Mouse (Mus musculus) right cerebral cortex, postnatal 25 days (tissue): Measurements from ENCODE around the gene Trim61.
"Not testable (repeated sequence)": the region's sequence is repeated elsewhere in the genome, so short reads cannot be mapped to it uniquely, and the experiment has no call there.

Source experiments
- DNase-seq: peaks from one replicate; pipeline ENCODE4 v3.0.0; 2022

Trim61 gene

GRCm38 (mm10) chr8:65018423-65018822, at the start of gene Trim61, which contains the start of gene Trim60:
Gene Trim61, minus strand, starts transcription at chr8:65018523.
Gene Trim60, minus strand, starts transcription at chr8:65018584.
- DNase-seq = no peak

GRCm38 (mm10) chr8:65067694-65068472, 49.6 kb upstream of the Trim61 start:
- DNase-seq = no peak

DNA sequence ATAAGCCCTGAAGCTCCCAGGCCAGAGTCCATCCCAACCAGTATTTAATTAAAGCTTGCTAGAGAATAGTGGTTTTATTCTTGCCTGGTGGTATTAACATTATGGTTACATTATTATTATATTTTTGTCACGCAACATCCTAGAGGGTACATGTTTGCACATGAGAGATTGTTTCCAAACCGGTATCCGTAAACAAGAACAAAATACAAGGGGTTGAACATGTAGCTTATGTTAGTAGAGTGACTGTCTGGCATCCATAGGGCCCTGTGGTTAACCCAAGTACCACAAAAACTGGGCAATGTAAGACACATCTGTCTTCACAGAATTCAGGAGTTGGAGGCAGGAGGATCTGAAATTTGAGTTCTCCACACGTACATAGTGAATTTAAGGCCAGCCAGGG, 48.7 kb upstream of the Trim61 start:
- DNase-seq = no peak

GRCm38 (mm10) chr8:65065622-65066021, 47.3 kb upstream of the Trim61 start:
- DNase-seq = no peak

- DNase-seq = no peak
Observed at GRCm38 (mm10) chr8:65064071-65064470, 45.7 kb upstream of the Trim61 start.

DNA sequence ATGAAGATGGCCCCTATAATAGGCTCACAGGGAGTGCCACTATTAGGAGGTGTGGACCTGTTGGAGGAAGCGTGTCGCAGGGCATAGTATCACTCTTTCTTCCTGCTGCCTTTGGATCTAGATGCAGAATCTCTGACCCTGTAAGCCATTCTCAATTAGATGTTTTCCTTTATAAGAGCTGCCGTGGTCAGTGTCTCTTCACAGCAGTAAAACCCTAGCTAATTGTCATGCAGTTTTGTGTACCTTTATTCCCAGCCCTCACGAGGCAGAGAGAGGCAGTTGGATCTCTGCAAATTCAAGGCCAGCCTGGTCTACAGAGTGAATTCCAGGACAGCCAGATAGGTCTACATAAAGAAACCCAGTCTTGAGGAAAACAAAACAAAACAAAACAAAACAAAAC, 43.9 kb upstream of the Trim61 start:
- no peak for DNase-seq

GRCm38 (mm10) chr8:65056722-65057121, 38.4 kb upstream of the Trim61 start:
- DNase-seq = no peak

GRCm38 (mm10) chr8:65053968-65054367, 35.6 kb upstream of the Trim61 start:
- no peak for DNase-seq

GRCm38 (mm10) chr8:65053554-65053953, 35.2 kb upstream of the Trim61 start:
- DNase-seq = no peak

DNA sequence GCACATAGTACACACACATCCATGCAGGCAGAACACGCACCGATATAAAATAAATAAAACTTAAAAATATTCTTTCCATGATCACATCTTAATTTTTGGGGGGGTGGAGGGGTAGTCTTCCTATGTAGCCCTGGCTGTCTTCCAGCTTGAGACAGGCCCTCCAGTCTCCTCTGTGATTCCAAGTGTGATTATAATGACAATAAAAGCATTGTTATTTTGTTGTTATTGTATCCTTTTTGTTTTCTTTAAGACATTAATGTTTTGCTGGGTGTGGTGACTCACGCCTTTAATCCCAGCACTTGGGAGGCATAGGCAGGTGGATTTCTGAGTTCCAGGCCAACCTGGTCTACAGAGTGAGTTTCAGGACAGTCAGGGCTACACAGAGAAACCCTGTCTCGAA, 29.5 kb upstream of the Trim61 start:
- no peak for DNase-seq

DNA sequence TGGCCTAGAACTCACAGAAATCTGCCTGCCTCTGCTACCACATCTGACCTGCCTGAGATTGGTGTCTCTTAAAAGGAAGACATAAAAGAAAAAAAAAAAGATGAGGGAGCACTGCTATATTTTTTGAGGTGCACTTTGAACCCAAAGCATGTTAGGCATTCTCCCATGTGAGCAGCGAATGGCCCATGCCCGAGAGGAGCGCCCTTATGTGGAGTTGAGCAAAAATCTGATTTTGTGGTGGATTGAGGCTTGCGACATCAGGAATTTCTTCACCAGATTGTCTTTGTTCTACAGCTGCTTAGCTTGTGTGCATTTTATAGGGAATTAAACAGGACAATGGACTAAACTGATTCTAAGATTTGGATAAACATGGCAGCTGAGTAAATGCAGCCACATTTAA, 28.9 kb upstream of the Trim61 start:
- DNase-seq = no peak

DNA sequence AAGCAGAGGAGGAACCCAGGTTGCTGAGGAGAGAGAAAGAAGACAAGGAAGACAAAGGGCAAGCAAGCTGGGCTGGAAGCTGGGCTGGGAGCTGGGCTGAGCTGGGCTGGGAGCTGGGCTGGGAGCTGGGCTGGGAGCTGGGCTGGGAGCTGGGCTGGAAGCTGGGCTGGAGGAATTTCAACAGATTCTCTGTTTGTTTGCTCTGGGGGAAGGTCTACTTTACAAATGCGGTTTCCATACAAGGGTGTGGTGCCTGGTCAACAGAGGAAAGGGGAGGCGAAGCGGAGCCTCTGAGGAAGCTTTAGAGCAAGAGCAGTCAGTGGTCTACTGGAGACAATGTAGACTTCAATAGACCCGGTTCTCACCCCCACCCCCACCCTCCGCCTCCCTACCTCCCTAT, 28.2 kb upstream of the Trim61 start:
- DNase-seq = no peak

DNA sequence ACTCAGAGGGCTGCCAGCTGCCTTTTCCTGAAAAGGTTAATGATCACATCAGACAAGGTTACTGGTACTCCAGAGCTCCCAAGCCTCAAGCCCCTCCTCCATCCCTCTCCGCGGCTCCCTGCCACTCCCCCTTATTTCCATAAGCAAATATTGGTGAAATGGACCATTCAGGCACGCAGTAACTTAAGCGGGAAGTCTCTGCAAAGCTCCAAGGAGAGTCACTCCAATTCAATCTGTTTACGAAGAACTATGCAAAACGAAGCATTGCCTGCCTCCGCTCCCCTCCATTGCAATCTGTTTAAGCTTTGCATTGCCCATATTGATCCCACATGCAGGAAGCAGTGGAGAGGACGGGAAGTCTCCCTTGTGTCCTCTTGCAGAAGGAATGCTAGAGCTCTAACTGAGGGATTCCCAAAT, 18.8 kb upstream of the Trim61 start, which contains the start of gene Apela:
Gene Apela (minus strand): TSS at position 220 of the 417 bp plus-strand sequence.
- peak; percentile 7 for DNase-seq

GRCm38 (mm10) chr8:65034136-65034535, 15.8 kb upstream of the Trim61 start:
- no peak for DNase-seq

GRCm38 (mm10) chr8:65033056-65033455, 14.7 kb upstream of the Trim61 start:
- no peak for DNase-seq

DNA sequence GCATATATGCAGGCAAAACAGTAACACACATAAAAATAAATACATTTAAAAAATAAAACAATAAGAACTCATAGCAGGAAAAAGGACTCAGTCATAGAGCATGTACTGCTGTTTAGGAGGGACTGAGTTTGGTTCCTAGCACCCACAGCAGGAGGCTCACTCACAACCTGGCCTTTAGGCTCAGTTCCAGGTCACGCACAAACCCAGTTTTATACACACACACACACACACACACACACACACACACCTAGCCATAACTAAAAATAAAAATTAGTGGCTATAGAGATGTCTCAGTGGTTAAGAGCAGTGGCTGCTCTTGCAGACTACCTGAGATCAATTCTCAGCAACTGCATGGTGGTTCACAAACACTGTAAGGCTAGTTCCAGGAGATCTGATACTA, 13.8 kb upstream of the Trim61 start:
- DNase-seq = no peak

- DNase-seq = no peak
Observed at GRCm38 (mm10) chr8:65030735-65031485, 12.6 kb upstream of the Trim61 start.

- no peak for DNase-seq
Observed at GRCm38 (mm10) chr8:65029776-65030175, 11.5 kb upstream of the Trim61 start.

GRCm38 (mm10) chr8:65028959-65029686, 10.8 kb upstream of the Trim61 start:
- DNase-seq = no peak

DNA sequence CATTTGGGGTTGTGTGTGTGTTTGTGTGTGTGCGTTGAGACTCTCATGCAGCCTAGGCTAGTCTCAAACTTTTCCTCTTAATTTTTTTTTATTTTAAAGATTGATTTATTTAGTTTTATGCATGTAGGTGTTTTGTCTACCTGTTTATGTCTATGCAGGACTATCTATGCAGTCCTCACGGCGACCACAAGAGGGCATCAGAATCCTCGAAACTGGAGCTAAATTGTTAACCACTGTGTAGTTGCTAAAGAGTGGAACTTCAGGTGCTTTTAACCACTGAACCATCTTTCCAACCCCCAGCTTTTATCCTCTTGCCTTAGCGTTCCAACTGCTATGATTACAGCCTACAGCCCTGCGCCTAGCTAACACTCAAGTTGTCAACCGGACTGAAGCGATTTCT, 4.2 kb upstream of the Trim61 start:
- DNase-seq = peak; percentile 57

- not testable (repeated sequence) for DNase-seq
Observed at GRCm38 (mm10) chr8:65007616-65008015, 10.7 kb downstream of the Trim61 start.

- DNase-seq = no peak
Observed at GRCm38 (mm10) chr8:64998806-64999365, 19.4 kb downstream of the Trim61 start.

GRCm38 (mm10) chr8:64987731-64988130, 30.6 kb downstream of the Trim61 start, which contains the start of gene Trim75:
Gene Trim75, minus strand, starts transcription at chr8:64987831.
- no peak for DNase-seq
